Mouse (Mus musculus): ENCODE results near the gene Sim1.

Sim1 gene

DNA sequence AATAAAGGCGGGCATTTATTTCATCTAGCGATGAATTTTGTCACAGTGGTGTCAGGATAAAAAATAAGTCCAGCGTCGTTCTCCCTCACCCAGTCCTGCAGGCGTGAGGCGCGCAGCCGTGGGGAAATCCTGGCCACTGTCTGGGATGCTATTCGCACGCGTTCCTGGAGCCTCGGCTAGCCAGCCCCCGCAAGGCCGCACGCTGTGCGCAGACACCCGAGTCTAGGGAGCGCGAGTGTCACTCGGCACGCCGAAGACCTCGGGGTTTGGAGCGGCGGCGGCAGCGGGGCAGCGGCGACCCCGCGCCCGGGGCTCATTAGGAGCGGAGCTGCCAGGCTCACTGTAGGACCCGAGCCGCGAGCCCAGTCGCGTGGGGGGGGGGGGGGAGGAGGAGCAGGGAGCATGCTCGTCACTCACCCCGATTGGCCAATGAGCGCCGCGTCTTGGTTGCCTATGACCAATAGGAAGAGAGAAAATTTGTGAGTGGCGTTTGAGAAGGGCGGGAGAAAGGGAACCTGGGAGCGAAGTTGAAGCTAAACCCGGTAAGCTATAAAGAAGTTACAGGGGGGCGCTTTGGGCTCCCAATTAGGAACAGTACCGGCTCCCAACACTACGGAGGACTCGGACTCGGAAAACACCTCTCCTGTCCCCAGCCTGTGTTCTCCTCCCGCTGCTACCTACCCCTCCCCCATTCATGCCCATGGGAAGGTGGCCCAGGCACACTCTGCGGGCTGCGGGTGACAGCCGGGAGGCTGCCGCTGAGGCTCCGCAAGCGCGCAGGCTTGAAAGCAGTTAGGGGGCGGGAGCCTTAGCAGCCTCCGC is at the start of gene Sim1:
Gene Sim1 (plus strand): TSS at position 585 of the 822 bp plus-strand sequence.
- no peak for DNase-seq (ENCODE audit: low spot score)

DNA sequence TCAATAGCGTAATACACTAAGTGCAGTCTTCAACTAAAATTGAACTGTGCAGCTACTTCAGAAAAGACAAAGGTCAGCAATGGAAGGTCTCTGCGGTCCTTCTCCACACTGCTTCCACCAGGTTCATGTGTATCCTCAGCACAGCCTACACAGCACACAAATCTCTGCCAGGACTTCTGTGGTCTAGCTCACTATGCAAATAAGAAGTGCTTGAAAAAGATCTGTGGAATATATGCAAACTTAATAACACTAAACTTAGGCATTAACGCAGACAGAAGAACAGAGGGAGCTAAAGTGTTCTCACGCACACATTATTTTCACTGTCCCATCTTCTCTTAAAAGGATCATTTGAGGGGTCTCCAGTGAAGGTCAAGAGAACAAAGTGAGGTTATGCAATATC is 26.4 kb upstream of the Sim1 start:
- no peak for DNase-seq (ENCODE audit: low spot score)

GRCm38 (mm10) chr10:50876952-50877351 is 17.6 kb upstream of the Sim1 start:
- DNase-seq (ENCODE audit: low spot score): no peak

GRCm38 (mm10) chr10:50881476-50882069 is 13.0 kb upstream of the Sim1 start:
- DNase-seq (ENCODE audit: low spot score): no peak

GRCm38 (mm10) chr10:50882366-50882765 is 12.2 kb upstream of the Sim1 start:
- no peak for DNase-seq (ENCODE audit: low spot score)

DNA sequence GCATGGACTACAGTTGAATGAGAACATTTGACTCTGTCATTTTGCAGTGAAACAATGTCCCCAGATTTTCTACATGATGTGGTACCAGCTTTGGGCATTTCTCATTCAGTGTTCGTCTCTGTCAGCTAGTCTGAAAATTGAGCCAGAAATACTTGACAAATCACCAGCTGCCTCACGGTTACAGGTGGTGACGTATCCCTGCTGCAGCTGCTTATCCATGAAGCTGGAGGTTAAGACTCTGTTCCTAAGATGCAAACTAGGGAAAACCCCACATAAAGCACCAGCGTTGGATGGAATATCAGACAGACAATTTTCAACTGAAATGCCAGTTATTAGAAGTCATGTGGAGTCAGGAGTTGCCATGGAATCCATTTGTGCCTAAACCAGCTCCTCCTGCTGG is 8.2 kb upstream of the Sim1 start:
- DNase-seq (ENCODE audit: low spot score): no peak

GRCm38 (mm10) chr10:50890621-50891020 is 3.9 kb upstream of the Sim1 start:
- no peak for DNase-seq (ENCODE audit: low spot score)

DNA sequence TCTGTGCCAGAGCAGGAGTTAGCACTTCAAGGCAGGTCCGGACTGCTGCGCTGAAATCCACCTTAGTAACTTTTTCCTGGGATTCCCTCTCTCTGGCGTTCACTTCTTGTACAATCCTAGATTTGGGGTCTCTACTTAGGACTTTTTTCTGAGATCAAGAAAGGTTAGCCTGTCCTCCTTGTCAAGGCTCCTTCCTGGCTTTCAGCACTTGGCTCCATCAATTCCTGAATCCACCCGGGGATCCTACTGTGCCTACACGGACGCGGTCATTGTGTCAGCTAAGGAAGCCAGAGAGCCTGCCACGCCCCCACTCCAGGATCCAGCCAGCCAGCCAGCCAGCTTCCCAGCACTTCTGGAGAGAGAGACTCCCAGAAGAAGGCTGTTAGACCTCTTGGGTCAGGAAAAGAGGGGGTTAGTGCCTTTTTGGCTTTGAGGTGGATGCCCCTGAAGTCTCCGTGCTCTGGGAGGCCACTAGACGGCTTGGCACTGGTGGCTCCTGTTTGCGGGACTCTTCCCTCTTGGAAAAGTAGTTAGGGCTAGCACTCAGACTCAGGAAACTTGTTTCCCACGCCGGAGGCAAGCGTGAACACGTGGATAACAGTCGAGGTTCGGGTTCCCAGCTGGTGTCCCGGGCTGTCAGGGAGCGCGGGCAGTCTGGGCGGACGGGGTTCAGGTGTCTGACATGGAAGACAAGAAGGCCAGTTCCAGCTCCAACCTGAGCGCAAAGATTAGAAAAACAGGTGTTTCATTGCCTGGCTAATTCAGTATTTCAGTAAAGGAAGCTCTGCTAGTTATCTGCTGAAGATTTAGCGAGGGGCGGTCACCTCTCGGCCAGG is 2.5 kb upstream of the Sim1 start:
- DNase-seq (ENCODE audit: low spot score): no peak

DNA sequence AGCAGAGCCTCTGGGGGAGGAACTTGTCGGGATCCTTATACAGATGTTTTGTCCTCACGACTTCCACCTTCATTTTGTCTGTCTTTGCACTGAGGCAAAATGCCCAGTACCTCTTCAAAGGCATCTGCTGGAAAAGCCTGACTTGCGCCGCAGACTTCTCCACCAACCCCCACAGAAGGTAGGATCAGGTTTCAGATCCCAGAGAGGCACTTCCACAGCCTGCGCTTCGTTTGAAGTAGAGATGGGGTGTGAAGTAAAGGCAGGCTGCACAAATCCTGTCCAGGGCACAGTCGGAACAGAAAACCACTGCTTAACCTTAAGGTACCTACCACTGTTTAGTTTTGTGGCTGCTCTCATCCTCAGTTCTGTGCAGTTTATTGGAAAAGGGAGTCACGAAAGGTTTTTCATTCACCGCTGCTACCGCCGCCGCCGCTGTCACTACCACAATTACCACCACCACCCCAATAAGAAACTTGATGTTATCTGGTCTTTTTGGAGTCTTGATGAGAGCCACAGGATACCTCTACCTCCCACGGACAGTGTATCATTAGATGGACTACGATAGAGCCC is 1.7 kb upstream of the Sim1 start:
- DNase-seq (ENCODE audit: low spot score): no peak

GRCm38 (mm10) chr10:50893546-50893945 is 1.0 kb upstream of the Sim1 start:
- no peak for DNase-seq (ENCODE audit: low spot score)

DNA sequence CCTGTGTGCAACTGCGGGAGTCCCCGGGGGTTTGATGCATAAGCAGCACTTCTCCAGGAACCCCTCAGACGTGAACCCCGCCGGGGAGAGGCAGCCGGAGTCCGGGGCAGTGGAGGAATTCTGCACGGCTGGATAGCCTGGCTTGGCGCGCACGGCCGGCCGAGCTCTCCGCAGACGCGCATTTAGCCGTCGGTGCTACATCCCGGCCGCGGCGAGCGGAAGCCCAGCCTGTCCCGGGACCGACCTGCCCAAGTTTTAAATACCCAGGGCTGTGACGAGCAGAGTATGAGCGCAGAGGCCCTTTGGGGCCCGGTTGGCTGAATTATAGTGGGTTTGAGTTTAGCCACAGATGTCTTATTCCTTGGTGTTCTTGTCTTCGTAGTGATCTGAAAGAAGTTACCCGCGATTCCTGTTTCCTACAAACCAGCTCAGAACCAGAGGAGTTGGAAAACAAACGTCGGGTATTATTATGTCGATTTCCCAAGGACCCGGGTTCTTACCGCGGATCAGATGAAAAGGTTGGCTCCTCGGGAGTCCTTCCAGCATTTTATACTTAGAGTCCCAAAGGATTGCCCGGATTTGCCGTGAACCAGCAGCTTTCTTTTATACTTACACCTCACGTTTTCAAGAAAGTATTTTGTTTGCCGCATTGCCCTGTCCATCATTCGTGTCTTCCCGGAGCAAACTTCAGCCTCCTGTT is 687 bp downstream of the Sim1 start:
- DNase-seq (ENCODE audit: low spot score): no peak

GRCm38 (mm10) chr10:50895881-50896766 is 1.6 kb downstream of the Sim1 start:
- no peak for DNase-seq (ENCODE audit: low spot score)

DNA sequence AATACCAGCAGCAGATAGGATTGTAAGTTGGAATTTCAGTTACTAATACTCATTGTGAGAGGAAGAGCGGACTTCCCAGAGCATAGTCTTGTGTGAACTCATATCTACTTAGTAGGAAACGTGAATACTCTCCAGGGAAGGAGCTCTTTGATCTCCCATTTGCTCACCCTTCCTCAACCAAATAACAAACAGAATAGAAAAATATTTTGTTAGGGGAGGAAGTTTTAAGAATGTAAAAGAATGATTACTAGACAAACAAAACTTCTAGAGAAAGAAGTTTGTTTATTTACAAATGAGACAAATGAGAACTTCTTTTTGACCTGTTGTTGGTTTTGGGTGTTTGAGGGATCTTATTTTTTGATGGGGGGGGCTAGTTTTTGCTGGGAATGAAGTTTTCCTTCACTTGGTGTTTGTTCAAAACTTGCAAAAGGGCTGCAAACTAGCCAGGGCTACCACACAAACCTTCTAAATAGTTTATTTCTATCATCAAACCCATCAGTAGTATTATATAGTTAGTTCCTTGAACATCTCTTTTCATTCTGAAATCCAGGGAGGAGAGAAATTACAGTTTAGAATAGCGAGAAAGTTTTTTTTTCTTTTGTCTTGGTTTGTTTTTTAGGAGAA is 2.3 kb downstream of the Sim1 start:
- no peak for DNase-seq (ENCODE audit: low spot score)

- no peak for DNase-seq (ENCODE audit: low spot score)
Measured at GRCm38 (mm10) chr10:50897530-50898471, 3.2 kb downstream of the Sim1 start.

DNA sequence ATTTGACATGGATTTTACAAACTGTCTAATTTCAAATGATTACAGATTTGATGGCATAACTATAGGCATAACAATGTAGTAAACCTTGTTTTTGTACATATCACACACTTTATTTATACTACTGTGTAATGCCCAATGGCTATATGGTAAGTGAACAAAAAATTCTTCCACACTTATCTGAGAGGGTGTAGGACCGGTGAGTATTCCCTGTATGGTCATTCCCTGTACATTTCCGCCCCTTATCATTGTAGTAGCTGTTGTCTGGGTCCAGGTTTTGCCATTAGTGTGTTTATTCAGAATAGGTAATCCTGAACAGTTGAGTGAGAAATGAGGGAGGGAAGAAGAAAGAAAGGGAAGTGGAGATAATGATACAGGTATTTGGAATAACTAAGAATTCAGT is 4.1 kb downstream of the Sim1 start:
- no peak for DNase-seq (ENCODE audit: low spot score)

DNA sequence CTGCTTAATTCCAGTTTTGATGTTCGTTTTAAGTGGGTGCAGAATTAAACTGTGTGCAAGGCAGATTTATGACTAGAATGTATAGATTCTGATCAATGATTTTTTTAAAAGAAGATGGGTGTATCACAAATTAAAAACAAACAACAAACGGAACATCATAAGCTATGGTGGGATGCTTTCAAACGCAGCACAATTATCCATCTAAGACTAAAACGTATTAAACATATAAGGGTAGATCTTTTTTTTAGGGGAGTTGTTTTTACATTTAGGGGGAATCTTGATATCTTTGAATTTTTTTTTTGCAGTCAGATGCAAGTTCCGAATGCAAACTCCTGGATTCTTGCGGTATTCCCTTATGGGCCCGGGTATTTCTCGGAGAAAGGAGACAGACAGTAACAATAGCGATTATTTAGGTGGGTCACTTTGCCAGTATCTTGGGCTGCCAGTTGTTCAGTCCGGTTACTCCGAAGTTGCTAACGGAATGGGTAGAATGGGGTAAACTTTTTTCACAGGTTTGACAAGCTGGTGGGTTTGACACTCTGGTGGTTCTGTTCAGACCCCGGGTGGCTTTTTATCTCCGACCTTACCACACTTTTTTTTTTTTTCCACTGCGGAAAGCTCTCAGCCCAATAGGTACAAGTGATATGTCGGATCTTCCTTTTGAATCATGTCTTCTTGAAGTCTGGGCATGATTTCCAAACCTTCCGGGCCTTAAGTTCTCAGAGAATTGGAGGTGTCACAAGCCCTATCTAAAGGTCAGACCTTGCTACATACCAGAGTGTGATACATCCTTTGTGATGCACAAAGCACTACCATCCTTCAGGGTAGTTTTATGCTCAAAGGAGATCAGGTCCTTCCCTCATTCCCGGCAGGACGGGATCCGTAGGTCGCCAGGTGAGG is 5.5 kb downstream of the Sim1 start:
- no peak for DNase-seq (ENCODE audit: low spot score)

GRCm38 (mm10) chr10:50900746-50901600 is 6.4 kb downstream of the Sim1 start:
- no peak for DNase-seq (ENCODE audit: low spot score)
